Mouse (Mus musculus) T-helper 1 cell (primary cell): Measurements from ENCODE around the gene Ncor2.
"Not testable (repeated sequence)": the region's sequence is repeated elsewhere in the genome, so short reads cannot be mapped to it uniquely, and the experiment has no call there.

Source experiments
- in situ Hi-C: fragments of 300-600 bp; cut with MboI, MseI; formaldehyde crosslinking; loops from one replicate; pipeline ENCODE4 v1.15.1; 2025; ENCODE audit warnings: high pct_unique_total_duplicates

The Ncor2 gene

DNA sequence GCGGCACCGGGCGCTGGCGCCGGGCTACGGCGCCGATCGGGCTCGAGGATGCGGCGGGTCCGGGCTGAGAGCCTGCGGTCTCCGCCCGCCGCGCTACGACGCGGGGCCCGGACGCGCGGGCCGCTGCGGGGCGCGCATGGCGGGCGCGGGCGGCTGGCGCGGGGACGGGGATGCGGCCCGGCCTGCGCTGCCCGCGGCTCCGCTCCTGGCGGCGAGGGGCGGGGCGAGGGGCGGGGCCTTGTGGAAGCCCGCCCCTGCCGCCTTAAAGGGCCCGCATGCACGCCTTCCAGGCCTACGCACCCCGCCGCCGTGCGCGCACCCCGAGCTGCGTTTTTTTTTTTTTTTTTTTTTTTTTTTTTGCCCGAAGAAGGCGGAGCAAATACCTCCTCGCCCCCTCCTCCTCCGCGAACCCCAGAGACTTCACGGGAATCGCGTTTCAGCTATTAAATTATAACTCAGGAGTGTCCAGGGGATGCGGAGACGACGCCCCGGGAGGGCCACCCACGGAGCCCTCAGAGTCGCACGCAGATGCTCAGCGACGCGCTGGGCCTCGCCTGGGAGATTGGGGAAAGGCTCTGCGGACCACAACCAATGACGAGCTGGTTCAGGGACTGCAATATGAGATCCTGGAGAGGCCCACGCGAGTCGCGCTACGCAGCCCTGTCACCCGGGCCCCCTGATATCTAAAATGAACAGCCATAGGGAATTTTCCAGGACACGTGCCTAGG is at the start of gene Ncor2:
TSS of gene Ncor2 (minus strand) at position 213 of the 728 bp plus-strand sequence.
- in situ Hi-C loops = no loop called here

DNA sequence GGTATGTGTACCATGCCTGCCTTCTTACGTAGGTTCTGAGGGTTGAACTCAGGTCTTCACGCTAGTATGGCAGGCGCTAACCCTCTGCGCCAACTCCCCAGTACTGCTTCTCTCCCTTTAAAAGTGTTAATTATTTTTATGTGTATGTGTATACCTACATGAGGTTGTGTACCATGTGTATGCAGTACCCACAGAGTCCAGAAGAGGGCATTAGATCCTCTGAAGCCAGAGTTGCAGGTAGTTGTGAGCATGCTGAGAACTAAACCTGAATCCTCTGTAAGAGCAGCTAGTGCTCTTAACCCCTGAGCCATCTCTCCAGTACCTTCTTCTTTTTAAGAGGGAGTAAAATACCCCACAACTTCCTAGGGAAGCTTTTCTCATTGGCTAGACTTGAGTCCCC is 48.7 kb upstream of the Ncor2 start:
- in situ Hi-C loops = no loop called here

- in situ Hi-C loops = no loop called here
Observed at GRCm38 (mm10) chr5:125226229-125226634, 47.2 kb upstream of the Ncor2 start.

DNA sequence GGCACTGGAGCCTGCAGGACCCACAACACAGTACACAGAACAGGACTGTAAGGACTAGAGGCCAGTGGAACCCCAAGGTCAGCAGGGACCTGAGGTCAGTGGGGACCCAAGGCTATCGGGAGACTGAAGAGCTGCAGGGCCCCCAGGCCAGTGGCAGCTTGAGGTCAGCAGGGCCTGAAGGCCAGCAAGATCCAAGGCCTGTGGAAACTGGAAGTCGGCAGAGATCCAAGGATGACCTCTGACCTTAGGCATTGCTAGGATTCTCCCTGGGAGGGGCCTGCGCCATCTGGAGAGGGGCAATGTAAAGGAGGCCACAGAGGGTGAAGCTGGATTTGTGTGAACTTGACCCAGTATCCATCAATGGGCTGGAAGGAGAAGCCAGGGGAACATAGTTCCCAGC is 45.9 kb upstream of the Ncor2 start:
- in situ Hi-C loops = no loop called here

DNA sequence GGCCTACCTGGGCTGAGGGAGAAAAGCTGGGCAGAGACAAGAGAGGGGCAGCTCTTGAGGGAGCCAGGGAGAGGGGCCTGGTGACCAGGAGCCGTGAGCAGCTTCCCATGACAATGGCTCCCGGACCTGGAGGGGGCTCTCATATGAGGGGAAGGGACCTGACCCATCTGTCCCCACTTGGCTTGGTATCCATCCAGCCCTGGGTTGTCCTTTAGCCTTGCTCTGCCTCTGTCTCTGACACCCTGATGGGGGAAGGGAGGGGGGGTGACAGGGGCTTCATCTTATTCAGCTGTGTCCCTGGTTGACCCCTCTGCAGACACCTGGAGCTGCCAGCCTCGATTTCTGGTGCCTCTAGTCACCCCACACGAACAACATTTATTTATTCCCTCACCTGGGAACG is 44.9 kb upstream of the Ncor2 start:
- in situ Hi-C loops = no loop called here

GRCm38 (mm10) chr5:125222706-125223105 is 43.7 kb upstream of the Ncor2 start:
- in situ Hi-C loops = no loop called here

DNA sequence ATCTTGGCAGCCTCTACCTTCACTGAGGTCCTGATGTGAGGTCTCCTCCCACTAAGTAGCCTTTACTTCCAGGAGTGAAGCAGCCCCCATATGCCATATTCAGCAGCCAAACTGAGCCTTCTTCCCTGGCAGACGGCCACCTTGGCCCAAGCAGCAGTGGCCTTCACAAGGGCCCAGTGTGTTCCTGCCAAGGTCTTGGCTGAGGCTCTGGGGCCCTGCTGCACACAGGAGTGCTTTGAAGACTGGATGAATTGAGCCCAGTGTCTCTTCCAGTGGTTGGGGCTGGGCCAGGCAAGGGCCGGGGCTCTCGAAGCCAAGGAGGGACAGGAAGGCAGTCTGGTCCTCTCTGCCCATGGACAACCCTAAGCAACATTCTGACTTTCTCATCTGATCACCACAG is 42.8 kb upstream of the Ncor2 start:
- in situ Hi-C loops = no loop called here

GRCm38 (mm10) chr5:125217426-125218170 is 38.6 kb upstream of the Ncor2 start:
- in situ Hi-C loops = loop anchor here (10.0 kb wide), 1 partner anchor 413 kb away; no protein-coding TSS in a partner anchor

- in situ Hi-C loops = loop anchor here (10.0 kb wide), 1 partner anchor 411 kb away; no protein-coding TSS in a partner anchor
Observed at GRCm38 (mm10) chr5:125215930-125216459, 37.0 kb upstream of the Ncor2 start.

- in situ Hi-C loops = loop anchor here (10.0 kb wide), 1 partner anchor 411 kb away; no protein-coding TSS in a partner anchor
Observed at GRCm38 (mm10) chr5:125215346-125215929, 36.4 kb upstream of the Ncor2 start.

GRCm38 (mm10) chr5:125214064-125214463 is 35.0 kb upstream of the Ncor2 start:
- in situ Hi-C loops = loop anchor here (10.0 kb wide), 1 partner anchor 409 kb away; no protein-coding TSS in a partner anchor

DNA sequence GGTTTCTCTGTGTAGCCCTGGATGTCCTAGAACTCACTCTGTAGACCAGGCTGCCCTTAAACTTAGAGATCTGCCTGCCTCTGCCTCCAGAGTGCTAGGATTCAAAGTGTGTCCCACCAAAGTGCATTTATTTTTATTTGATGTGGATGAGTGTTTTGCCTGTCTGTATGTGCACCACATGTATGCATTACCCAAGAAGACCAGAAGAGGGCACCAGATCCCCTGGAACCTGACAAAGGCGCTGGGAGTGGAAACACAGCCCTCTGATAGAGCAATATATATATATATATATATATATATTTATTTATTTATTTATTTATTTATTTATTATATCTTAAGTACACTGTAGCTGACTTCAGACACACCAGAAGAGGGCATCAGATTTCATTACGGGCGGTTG is 25.9 kb upstream of the Ncor2 start:
- in situ Hi-C loops = not testable (repeated sequence)

GRCm38 (mm10) chr5:125204199-125204815 is 25.3 kb upstream of the Ncor2 start:
- in situ Hi-C loops = no loop called here

GRCm38 (mm10) chr5:125203759-125204158 is 24.7 kb upstream of the Ncor2 start:
- in situ Hi-C loops = no loop called here

DNA sequence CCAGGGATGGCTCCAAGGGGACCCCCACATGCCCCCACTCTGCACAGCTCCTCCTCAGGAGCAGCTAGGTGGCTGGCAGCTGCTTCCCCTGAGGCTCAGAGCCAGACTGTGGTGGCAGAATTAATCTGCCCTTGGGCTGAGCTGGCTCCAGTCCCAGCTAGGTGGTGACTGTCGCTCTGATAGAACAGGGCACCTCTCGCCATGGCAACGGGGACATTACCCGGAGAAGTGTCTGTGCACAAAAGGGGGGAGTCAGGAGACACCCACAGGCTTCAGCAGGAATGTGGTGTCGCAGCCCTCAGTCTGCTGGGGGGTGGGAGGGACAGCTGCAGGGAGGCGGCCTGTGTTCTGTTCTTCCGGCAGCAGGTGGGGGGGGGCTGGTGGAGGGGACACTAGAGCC is 24.1 kb upstream of the Ncor2 start:
- in situ Hi-C loops = no loop called here

- in situ Hi-C loops = no loop called here
Observed at GRCm38 (mm10) chr5:125202100-125202499, 23.1 kb upstream of the Ncor2 start.

DNA sequence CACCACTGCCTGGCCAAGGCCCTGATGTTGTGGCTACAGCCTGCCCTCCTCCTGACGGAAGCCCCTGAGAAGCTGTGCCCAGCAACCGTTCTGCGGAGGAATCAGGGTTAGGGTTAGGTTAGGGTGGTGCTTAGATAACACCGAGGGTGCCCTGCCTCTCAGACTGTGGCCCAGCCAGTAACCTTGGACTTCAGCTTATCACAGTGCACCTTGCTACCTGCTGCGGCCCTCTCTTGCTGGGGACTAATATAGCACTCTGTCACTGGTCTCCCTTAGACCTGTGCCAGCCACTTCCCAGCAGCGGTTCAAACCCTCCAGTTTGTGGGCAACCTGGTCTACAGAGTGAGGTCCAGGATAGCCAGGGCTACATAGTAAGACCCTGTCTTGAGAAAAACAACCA is 20.1 kb upstream of the Ncor2 start:
- in situ Hi-C loops = no loop called here

DNA sequence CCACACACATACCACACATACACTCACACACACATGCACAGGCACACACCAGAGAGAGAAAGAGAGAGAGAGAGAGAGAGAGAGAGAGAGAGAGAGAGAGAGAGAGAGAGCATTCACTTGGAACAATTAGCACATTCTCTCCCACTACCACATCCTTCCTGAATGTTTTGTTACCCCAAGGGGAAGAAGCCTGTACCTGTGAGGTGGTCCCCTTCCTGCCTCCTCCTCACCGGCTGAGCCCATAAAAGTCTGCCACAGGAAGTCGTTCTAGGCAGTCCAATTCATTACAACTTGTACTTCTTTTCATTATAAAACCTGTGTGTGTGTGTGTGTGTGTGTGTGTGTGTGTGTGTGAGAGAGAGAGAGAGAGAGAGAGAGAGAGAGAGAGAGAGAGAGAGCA is 18.3 kb upstream of the Ncor2 start:
- in situ Hi-C loops = not testable (repeated sequence)

GRCm38 (mm10) chr5:125196054-125196453 is 17.0 kb upstream of the Ncor2 start:
- in situ Hi-C loops = no loop called here

DNA sequence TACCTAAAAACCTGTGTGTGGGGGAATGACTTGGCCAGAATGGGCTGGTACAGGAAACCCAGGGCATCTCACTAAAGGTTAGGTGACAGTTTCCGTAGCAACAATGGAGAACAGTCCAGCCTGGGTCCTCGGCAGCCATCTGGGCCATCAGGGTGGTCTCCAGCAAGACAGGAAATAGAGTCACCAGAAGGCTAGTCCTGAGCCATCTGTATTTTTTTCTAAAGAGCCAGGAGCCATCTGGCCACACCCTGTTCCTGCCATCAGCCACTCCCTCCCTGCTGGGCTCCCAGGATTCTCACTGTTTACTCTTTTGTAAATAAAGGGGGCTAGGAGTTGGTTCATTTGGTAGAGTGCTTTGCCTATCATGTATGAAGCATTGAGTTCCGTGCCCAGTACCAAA is 16.1 kb upstream of the Ncor2 start:
- in situ Hi-C loops = no loop called here

GRCm38 (mm10) chr5:125193478-125194439 is 14.7 kb upstream of the Ncor2 start:
- in situ Hi-C loops = no loop called here
